Mouse (Mus musculus) lung, postnatal 0 days (tissue): ENCODE data around the gene Cacna2d2. TPM values are rescaled to one million over a fixed set of nuclear protein-coding genes. Genes with fewer than 3 reads are reported as not detected.

Experiments
- ATAC-seq: fragments of 200-750 bp; cut with Nextera tagmentation; 2 replicates; pipeline ENCODE4 v1.8.0; 2017; ENCODE audit warnings: moderate library complexity
- DNase-seq: peaks from one replicate; pipeline ENCODE4 v3.0.0-alpha.2; 2016; ENCODE audit warnings: low spot score
- H3K27ac ChIP-seq: fragments of 300-500 bp; sonication (generic); 2 replicates; pipeline ENCODE4 v1.5.1; 2014; ENCODE audit warnings: antibody characterized with exemption, mild to moderate bottlenecking, low read length, mixed read lengths
- H3K27me3 ChIP-seq: fragments of 300-500 bp; sonication (generic); replicated peaks from 2 replicates; pipeline ENCODE4 v1.6.1; 2014; ENCODE audit warnings: low read length, mixed read lengths; ENCODE audit not compliant: insufficient read depth
- H3K36me3 ChIP-seq: fragments of 300-500 bp; sonication (generic); 2 replicates; pipeline ENCODE4 v1.6.1; 2014; ENCODE audit warnings: low read length, mixed read lengths; ENCODE audit not compliant: insufficient read depth
- H3K4me1 ChIP-seq: fragments of 300-500 bp; sonication (generic); 2 replicates; pipeline ENCODE4 v1.6.1; 2014; ENCODE audit warnings: antibody characterized with exemption, low read depth, low read length, mixed read lengths; ENCODE audit not compliant: insufficient read depth
- H3K4me2 ChIP-seq: fragments of 300-500 bp; sonication (generic); replicated peaks from 2 replicates; pipeline ENCODE4 v1.6.1; 2014; ENCODE audit warnings: low read depth, mild to moderate bottlenecking, low read length, moderate library complexity, mixed read lengths
- H3K4me3 ChIP-seq: fragments of 300-500 bp; sonication (generic); 2 replicates; pipeline ENCODE4 v1.5.1; 2014; ENCODE audit warnings: low read depth, low read length
- H3K9ac ChIP-seq: fragments of 300-500 bp; sonication (generic); replicated peaks from 2 replicates; pipeline ENCODE4 v1.6.1; 2014; ENCODE audit warnings: low read depth, mild to moderate bottlenecking
- H3K9me3 ChIP-seq: fragments of 300-500 bp; sonication (generic); 2 replicates; pipeline ENCODE4 v1.6.1; 2016; ENCODE audit warnings: low read length, mixed read lengths
- CTCF ChIP-seq: IDR thresholded peaks from 2 replicates; pipeline ENCODE4 v1.5.1; 2016; ENCODE audit warnings: antibody characterized with exemption, mild to moderate bottlenecking
- EP300 ChIP-seq: IDR thresholded peaks from 2 replicates; pipeline ENCODE4 v1.6.1; 2016; ENCODE audit warnings: antibody characterized with exemption, mild to moderate bottlenecking, control low read depth
- WGBS: fragments of 180-500 bp; shearing (Covaris S2); extraction: QIAGEN DNeasy Blood & Tissue Kit; methylation state at CpG from one replicate; pipeline ENCODE4 v1.1.7; 2014; 5-methylcytosine and 5-hydroxymethylcytosine counted together
- polyA plus RNA-seq: library from polyadenylated mRNA; unstranded; fragments of >200 nt; fragmentation: Nextera tagmentation; extraction: Ambion mirVana; gene quantifications from 2 replicates; pipeline ENCODE4 v1.2.1, GENCODE M21; 2015

Cacna2d2 gene
- polyA plus RNA-seq, 1 experiment from 2014 or later, result 0.04 TPM

GRCm38 (mm10) chr9:107453151-107453550 lies 53.7 kb downstream of the Cacna2d2 start:
- Histone ChIP-seq H3K36me3 (no peaks in the 10 kb centered on the region), H3K9ac (no peak overlapping the region), H3K9me3 (no peaks in the 10 kb centered on the region), H3K27me3 (no peaks in the 10 kb centered on the region), H3K4me3 (no peak overlapping the region), H3K27ac (no peak overlapping the region), H3K4me2 (no peak overlapping the region), H3K4me1 (no peaks in the 10 kb centered on the region)
- 41% methylated on average over 8 of the region's 8 CpGs for WGBS
- TF ChIP-seq CTCF, result 0 out of 2 replicates have a peak, but pooled peaks have one; percentile 6
- no peak for TF ChIP-seq EP300
- DNase-seq (peak; percentile 27), ATAC-seq (no peak)

GRCm38 (mm10) chr9:107456667-107457066 lies 57.3 kb downstream of the Cacna2d2 start:
- TF ChIP-seq EP300 (no peak), CTCF (no peak)
- no peak overlapping the region for H3K27ac ChIP-seq
- no peaks in the 10 kb centered on the region for H3K27me3 ChIP-seq
- H3K9me3 ChIP-seq, result no peaks in the 10 kb centered on the region
- DNase-seq, result no peak
- no peak overlapping the region for H3K4me3 ChIP-seq
- 46% methylated on average over 15 of the region's 15 CpGs for WGBS
- no peak for ATAC-seq
- no peak overlapping the region for H3K9ac ChIP-seq
- H3K36me3 ChIP-seq, result no peaks in the 10 kb centered on the region
- no peaks in the 10 kb centered on the region for H3K4me1 ChIP-seq
- H3K4me2 ChIP-seq, result no peak overlapping the region

DNA sequence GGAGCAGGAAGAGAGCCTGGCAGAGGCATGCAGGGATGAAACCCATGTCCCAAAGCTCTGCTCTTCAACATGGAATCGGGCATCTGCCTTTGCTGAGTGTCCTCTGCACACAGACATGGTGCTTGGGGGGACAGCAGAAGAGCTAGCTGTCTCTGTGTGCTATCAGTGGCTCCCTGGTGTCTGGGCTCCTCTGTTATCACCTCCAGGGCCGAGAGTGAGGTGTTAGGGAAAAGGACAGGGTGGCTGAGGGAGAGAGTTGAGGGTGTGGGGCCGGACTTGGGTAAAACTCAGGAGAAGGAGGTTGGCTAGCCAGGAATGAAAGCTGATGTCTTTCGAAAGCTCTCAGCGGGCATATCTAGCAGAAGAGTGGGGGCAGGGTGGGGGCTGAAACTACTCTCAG lies 63.5 kb downstream of the Cacna2d2 start:
- H3K9ac ChIP-seq, result no peak overlapping the region
- H3K36me3 ChIP-seq, result no peaks in the 10 kb centered on the region
- TF ChIP-seq EP300 (no peak), CTCF (no peak)
- H3K27ac ChIP-seq, result no peak overlapping the region
- H3K27me3 ChIP-seq, result no peaks in the 10 kb centered on the region
- no peaks in the 10 kb centered on the region for H3K9me3 ChIP-seq
- WGBS, result 27% methylated on average over 5 of the region's 5 CpGs
- H3K4me1 ChIP-seq, result no peaks in the 10 kb centered on the region
- ATAC-seq, result no peak
- no peak overlapping the region for H3K4me3 ChIP-seq
- no peak overlapping the region for H3K4me2 ChIP-seq
- no peak for DNase-seq

DNA sequence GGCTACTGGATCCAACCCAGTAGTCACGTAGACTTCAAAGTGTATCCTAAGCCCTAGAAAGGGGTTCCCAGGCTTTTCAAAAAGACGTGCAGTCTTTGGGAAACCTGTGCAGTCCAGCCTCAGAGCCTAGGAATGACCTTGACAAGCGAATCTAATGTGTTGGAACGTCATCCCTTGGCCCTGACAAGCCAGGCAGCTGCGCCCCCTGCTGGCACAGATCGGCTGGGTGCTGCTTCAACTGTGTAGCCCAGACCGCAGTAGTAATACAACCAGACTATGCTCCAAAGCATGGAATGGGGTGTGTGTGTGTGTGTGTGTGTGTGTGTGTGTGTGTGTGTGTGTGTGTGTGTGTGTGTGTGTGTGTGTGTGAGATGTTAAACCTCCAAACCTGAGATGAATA lies 64.1 kb downstream of the Cacna2d2 start:
- H3K9me3 ChIP-seq, result no peaks in the 10 kb centered on the region
- no peak overlapping the region for H3K4me2 ChIP-seq
- H3K9ac ChIP-seq, result no peak overlapping the region
- DNase-seq, result peak; percentile 76
- H3K4me1 ChIP-seq, result no peaks in the 10 kb centered on the region
- no peaks in the 10 kb centered on the region for H3K36me3 ChIP-seq
- H3K27me3 ChIP-seq, result no peaks in the 10 kb centered on the region
- no peak overlapping the region for H3K4me3 ChIP-seq
- no peak overlapping the region for H3K27ac ChIP-seq
- ATAC-seq, result peak; percentile 65
- WGBS, result 10% methylated on average over 7 of the region's 7 CpGs
- TF ChIP-seq CTCF (peak; percentile 94), EP300 (no peak)

GRCm38 (mm10) chr9:107464130-107464529 lies 64.7 kb downstream of the Cacna2d2 start:
- 14% methylated on average over 9 of the region's 9 CpGs for WGBS
- no peaks in the 10 kb centered on the region for H3K4me1 ChIP-seq
- H3K36me3 ChIP-seq, result no peaks in the 10 kb centered on the region
- no peaks in the 10 kb centered on the region for H3K27me3 ChIP-seq
- ATAC-seq, result no peak
- DNase-seq, result peak; percentile 12
- no peak overlapping the region for H3K9ac ChIP-seq
- no peaks in the 10 kb centered on the region for H3K9me3 ChIP-seq
- no peak overlapping the region for H3K4me2 ChIP-seq
- no peak overlapping the region for H3K27ac ChIP-seq
- H3K4me3 ChIP-seq, result no peak overlapping the region
- TF ChIP-seq EP300 (no peak), CTCF (no peak)

GRCm38 (mm10) chr9:107465657-107466056 lies 66.2 kb downstream of the Cacna2d2 start:
- no peak overlapping the region for H3K4me3 ChIP-seq
- TF ChIP-seq EP300 (no peak), CTCF (no peak)
- no peaks in the 10 kb centered on the region for H3K36me3 ChIP-seq
- H3K4me2 ChIP-seq, result no peak overlapping the region
- no peak for ATAC-seq
- H3K9me3 ChIP-seq, result no peaks in the 10 kb centered on the region
- H3K9ac ChIP-seq, result no peak overlapping the region
- WGBS, result 33% methylated on average over 6 of the region's 6 CpGs
- DNase-seq, result no peak
- no peaks in the 10 kb centered on the region for H3K27me3 ChIP-seq
- no peak overlapping the region for H3K27ac ChIP-seq
- no peaks in the 10 kb centered on the region for H3K4me1 ChIP-seq

DNA sequence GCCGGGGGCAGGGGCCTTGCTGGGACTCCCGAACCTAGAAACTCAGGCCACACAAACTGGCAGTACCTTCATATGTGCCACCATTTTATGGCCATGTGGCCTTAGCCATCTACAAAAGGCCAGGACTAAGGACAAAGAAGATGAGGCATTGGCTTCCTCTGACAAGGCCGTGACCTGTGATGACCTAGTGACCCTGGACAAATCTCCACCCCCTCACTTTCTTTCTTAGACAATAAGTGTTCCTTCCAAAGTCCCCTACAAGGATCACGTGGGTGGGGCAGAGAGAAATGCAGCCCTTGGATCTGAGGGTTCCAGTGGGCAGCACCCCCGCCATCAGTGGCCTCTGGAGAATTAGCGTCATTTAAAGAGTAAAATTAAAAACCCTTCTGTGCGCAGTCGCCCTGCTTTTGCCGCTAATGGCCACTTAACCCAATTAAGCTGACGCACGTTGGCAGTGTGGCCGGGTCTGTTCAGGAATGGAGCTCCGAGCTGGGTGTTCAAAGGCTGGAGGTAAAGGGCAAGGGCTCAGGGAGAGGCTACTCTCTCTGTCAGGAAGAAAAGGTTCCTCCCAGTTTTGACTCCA lies 69.9 kb downstream of the Cacna2d2 start:
- TF ChIP-seq CTCF, result no peak
- no peak for TF ChIP-seq EP300
- WGBS, result 73% methylated on average over 13 of the region's 13 CpGs

More for the DNA sequence above, 69.9 kb downstream of the Cacna2d2 start:
- DNase-seq, result no peak
- no peak overlapping the region for H3K9ac ChIP-seq
- H3K4me1 ChIP-seq, result no peaks in the 10 kb centered on the region
- no peak overlapping the region for H3K27ac ChIP-seq
- no peak for ATAC-seq
- H3K9me3 ChIP-seq, result no peaks in the 10 kb centered on the region
- no peaks in the 10 kb centered on the region for H3K27me3 ChIP-seq
- H3K4me3 ChIP-seq, result no peak overlapping the region
- no peaks in the 10 kb centered on the region for H3K36me3 ChIP-seq
- no peak overlapping the region for H3K4me2 ChIP-seq
